Mouse (Mus musculus) testis, adult 2 months (tissue): ENCODE data around the gene Necab3.

Experiments used
- CTCF ChIP-seq: fragments of 200-500 bp; IDR thresholded peaks from 2 replicates; pipeline ENCODE4 v1.5.1; 2012; ENCODE audit warnings: low read depth, mild to moderate bottlenecking, inconsistent platforms, low read length, moderate library complexity; ENCODE audit not compliant: control insufficient read depth, insufficient read depth, insufficient replicate concordance
- POLR2A ChIP-seq: fragments of 200-500 bp; IDR thresholded peaks from 2 replicates; pipeline ENCODE4 v1.6.1; 2012; ENCODE audit warnings: low read depth, mild to moderate bottlenecking, inconsistent platforms, low read length, moderate library complexity; ENCODE audit not compliant: control insufficient read depth

DNA sequence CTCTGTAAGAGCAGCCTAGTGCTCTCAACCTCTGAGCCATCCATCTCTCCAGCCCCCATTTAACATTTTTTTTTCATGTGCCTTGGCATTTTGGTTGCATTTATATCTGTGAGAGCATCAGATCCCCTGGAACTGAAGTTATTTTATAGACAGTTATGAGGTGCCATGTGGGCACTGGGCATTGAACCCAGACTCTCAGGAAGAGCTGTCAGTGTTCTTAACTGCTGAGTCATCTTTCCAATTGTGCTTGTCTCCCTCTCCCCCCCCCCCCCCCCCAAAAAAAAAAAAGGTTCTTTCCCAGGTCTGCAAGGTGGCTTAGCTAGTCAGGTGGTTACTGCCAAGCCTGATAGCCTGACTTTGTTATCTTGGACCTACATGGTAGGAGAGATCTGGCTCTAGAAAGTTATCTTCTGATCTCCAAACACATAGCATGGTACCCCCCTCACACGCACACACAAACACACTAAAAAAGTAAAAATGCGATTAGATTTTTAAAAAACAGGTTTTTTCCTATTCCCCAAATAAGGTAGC is 58.9 kb downstream of the Necab3 start:
- TF ChIP-seq CTCF = no peak
- TF ChIP-seq POLR2A = no peak
